Mouse (Mus musculus) forebrain, embryonic 10.5 days (tissue): ENCODE data around the gene Gm37240. TPM values are rescaled to one million over a fixed set of nuclear protein-coding genes. Genes with fewer than 3 reads are reported as not detected.

Source experiments
- DNase-seq: peaks from one replicate; pipeline ENCODE4 v3.0.0-alpha.2; 2017; ENCODE audit warnings: low spot score; ENCODE audit errors: extremely low spot score
- H3K27ac ChIP-seq: fragments of 300-500 bp; sonication (generic); 2 replicates; pipeline ENCODE4 v1.5.1; 2016; ENCODE audit warnings: mild to moderate bottlenecking
- H3K27me3 ChIP-seq: fragments of 300-500 bp; sonication (generic); 2 replicates; pipeline ENCODE4 v1.6.1; 2016; ENCODE audit warnings: mild to moderate bottlenecking; ENCODE audit not compliant: poor library complexity, severe bottlenecking
- H3K36me3 ChIP-seq: fragments of 300-500 bp; sonication (generic); replicated peaks from 2 replicates; pipeline ENCODE4 v1.6.1; 2016; ENCODE audit warnings: mild to moderate bottlenecking, moderate library complexity
- H3K4me1 ChIP-seq: fragments of 300-500 bp; sonication (generic); 2 replicates; pipeline ENCODE4 v1.6.1; 2016
- H3K4me3 ChIP-seq: fragments of 300-500 bp; sonication (generic); 2 replicates; pipeline ENCODE4 v1.5.1; 2016; ENCODE audit warnings: mild to moderate bottlenecking, moderate library complexity
- H3K9me3 ChIP-seq: fragments of 300-500 bp; sonication (generic); 2 replicates; pipeline ENCODE4 v1.6.1; 2016; ENCODE audit warnings: mild to moderate bottlenecking, moderate library complexity
- WGBS: fragments of 180-500 bp; shearing (Covaris S2); methylation state at CpG from one replicate; pipeline ENCODE4 v1.1.7; 2016; 5-methylcytosine and 5-hydroxymethylcytosine counted together
- polyA plus RNA-seq: library from polyadenylated mRNA; unstranded; fragments of >200 nt; fragmentation: Nextera tagmentation; extraction: Ambion mirVana; gene quantifications from 2 replicates; pipeline ENCODE4 v1.2.1, GENCODE M21; 2016

Gm37240 gene
- polyA plus RNA-seq, 1 experiment from 2014 or later, result 0.77 TPM

- Histone ChIP-seq H3K27me3 (no peaks in the 10 kb centered on the region), H3K36me3 (no peaks in the 10 kb centered on the region), H3K4me1 (0 out of 2 replicates have a peak, but pooled peaks cover 4% of the 10 kb centered on the region), H3K27ac (no peak overlapping the region), H3K9me3 (no peaks in the 10 kb centered on the region), H3K4me3 (no peak overlapping the region)
- WGBS, result 70% methylated on average over 9 of the region's 9 CpGs
- DNase-seq, result no peak
These were observed 871.7 kb downstream of the Gm37240 start for GRCm38 (mm10) chr3:85015667-85016066.

- no peak overlapping the region for H3K4me3 ChIP-seq
- H3K9me3 ChIP-seq, result no peaks in the 10 kb centered on the region
- no peaks in the 10 kb centered on the region for H3K36me3 ChIP-seq
- H3K4me1 ChIP-seq, result 0 out of 2 replicates have a peak, but pooled peaks cover 4% of the 10 kb centered on the region
- no peak overlapping the region for H3K27ac ChIP-seq
- DNase-seq, result no peak
- H3K27me3 ChIP-seq, result no peaks in the 10 kb centered on the region
- WGBS, result 85% methylated on average over 6 of the region's 6 CpGs
These were observed 874.4 kb downstream of the Gm37240 start for GRCm38 (mm10) chr3:85012889-85013288.

- H3K4me1 ChIP-seq, result peaks cover 10% of the 10 kb centered on the region; the same call in 1 of the 2 replicates
- H3K27me3 ChIP-seq, result no peaks in the 10 kb centered on the region
- H3K9me3 ChIP-seq, result no peaks in the 10 kb centered on the region
- H3K36me3 ChIP-seq, result no peaks in the 10 kb centered on the region
- DNase-seq, result no peak
- no peak overlapping the region for H3K27ac ChIP-seq
- H3K4me3 ChIP-seq, result no peak overlapping the region
- 88% methylated on average over 2 of the region's 2 CpGs for WGBS
These were observed 882.1 kb downstream of the Gm37240 start for GRCm38 (mm10) chr3:85005257-85005656.

- H3K9me3 ChIP-seq, result no peaks in the 10 kb centered on the region
- no peak for DNase-seq
- no peak overlapping the region for H3K4me3 ChIP-seq
- no peak overlapping the region for H3K27ac ChIP-seq
- WGBS, result 92% methylated on average over 4 of the region's 4 CpGs
- no peaks in the 10 kb centered on the region for H3K27me3 ChIP-seq
- H3K36me3 ChIP-seq, result no peaks in the 10 kb centered on the region
- H3K4me1 ChIP-seq, result no peaks in the 10 kb centered on the region
These were observed 898.4 kb downstream of the Gm37240 start for GRCm38 (mm10) chr3:84988880-84989279.

- peaks cover 1% of the 10 kb centered on the region for H3K36me3 ChIP-seq
- WGBS, result 93% methylated on average over 8 of the region's 8 CpGs
- DNase-seq, result no peak
- H3K9me3 ChIP-seq, result no peaks in the 10 kb centered on the region
- no peak overlapping the region for H3K4me3 ChIP-seq
- no peaks in the 10 kb centered on the region for H3K4me1 ChIP-seq
- H3K27ac ChIP-seq, result no peak overlapping the region
- no peaks in the 10 kb centered on the region for H3K27me3 ChIP-seq
These were observed 902.1 kb downstream of the Gm37240 start for GRCm38 (mm10) chr3:84985121-84985625.

GRCm38 (mm10) chr3:84982688-84983087 is 904.6 kb downstream of the Gm37240 start:
- Histone ChIP-seq H3K9me3 (no peaks in the 10 kb centered on the region), H3K36me3 (peaks cover 20% of the 10 kb centered on the region), H3K27ac (no peak overlapping the region), H3K4me1 (no peaks in the 10 kb centered on the region), H3K4me3 (no peak overlapping the region), H3K27me3 (no peaks in the 10 kb centered on the region)
- no peak for DNase-seq
- 82% methylated on average over 4 of the region's 4 CpGs for WGBS

GRCm38 (mm10) chr3:84980158-84980557 is 907.2 kb downstream of the Gm37240 start:
- peaks cover 43% of the 10 kb centered on the region for H3K36me3 ChIP-seq
- WGBS, result 96% methylated on average over 2 of the region's 2 CpGs
- H3K27me3 ChIP-seq, result no peaks in the 10 kb centered on the region
- no peak overlapping the region for H3K4me3 ChIP-seq
- H3K4me1 ChIP-seq, result no peaks in the 10 kb centered on the region
- no peak for DNase-seq
- H3K27ac ChIP-seq, result no peak overlapping the region
- no peaks in the 10 kb centered on the region for H3K9me3 ChIP-seq

GRCm38 (mm10) chr3:84978676-84979075 is 908.6 kb downstream of the Gm37240 start:
- no peak for DNase-seq
- H3K4me1 ChIP-seq, result no peaks in the 10 kb centered on the region
- H3K4me3 ChIP-seq, result no peak overlapping the region
- H3K9me3 ChIP-seq, result no peaks in the 10 kb centered on the region
- H3K36me3 ChIP-seq, result peaks cover 53% of the 10 kb centered on the region
- H3K27ac ChIP-seq, result no peak overlapping the region
- 95% methylated on average over 11 of the region's 11 CpGs for WGBS
- H3K27me3 ChIP-seq, result no peaks in the 10 kb centered on the region

- H3K9me3 ChIP-seq, result no peaks in the 10 kb centered on the region
- no peak overlapping the region for H3K4me3 ChIP-seq
- H3K36me3 ChIP-seq, result peaks cover 71% of the 10 kb centered on the region
- WGBS, result 92% methylated on average over 9 of the region's 9 CpGs
- no peaks in the 10 kb centered on the region for H3K27me3 ChIP-seq
- no peaks in the 10 kb centered on the region for H3K4me1 ChIP-seq
- H3K27ac ChIP-seq, result no peak overlapping the region
- no peak for DNase-seq
These were observed 913.1 kb downstream of the Gm37240 start for GRCm38 (mm10) chr3:84974193-84974592.

GRCm38 (mm10) chr3:84972881-84973280 is 914.4 kb downstream of the Gm37240 start:
- no peak overlapping the region for H3K4me3 ChIP-seq
- no peak overlapping the region for H3K27ac ChIP-seq
- DNase-seq, result no peak
- no peaks in the 10 kb centered on the region for H3K27me3 ChIP-seq
- WGBS, result 96% methylated on average over 2 of the region's 2 CpGs
- peaks cover 67% of the 10 kb centered on the region for H3K36me3 ChIP-seq
- no peaks in the 10 kb centered on the region for H3K9me3 ChIP-seq
- no peaks in the 10 kb centered on the region for H3K4me1 ChIP-seq

- H3K27ac ChIP-seq, result no peak overlapping the region
- 86% methylated on average over 5 of the region's 5 CpGs for WGBS
- peaks cover 62% of the 10 kb centered on the region for H3K36me3 ChIP-seq
- no peak for DNase-seq
- H3K9me3 ChIP-seq, result no peaks in the 10 kb centered on the region
- no peaks in the 10 kb centered on the region for H3K27me3 ChIP-seq
- no peaks in the 10 kb centered on the region for H3K4me1 ChIP-seq
- no peak overlapping the region for H3K4me3 ChIP-seq
These were observed 915.8 kb downstream of the Gm37240 start for GRCm38 (mm10) chr3:84971561-84971960.

- DNase-seq, result no peak
- Histone ChIP-seq H3K9me3 (no peaks in the 10 kb centered on the region), H3K27me3 (no peaks in the 10 kb centered on the region), H3K36me3 (peaks cover 35% of the 10 kb centered on the region), H3K27ac (no peak overlapping the region), H3K4me3 (no peak overlapping the region), H3K4me1 (no peaks in the 10 kb centered on the region)
- WGBS, result 96% methylated on average over 4 of the region's 4 CpGs
These were observed 920.0 kb downstream of the Gm37240 start for GRCm38 (mm10) chr3:84967364-84967763.

GRCm38 (mm10) chr3:84965156-84965555 is 922.2 kb downstream of the Gm37240 start:
- no peak overlapping the region for H3K27ac ChIP-seq
- H3K4me3 ChIP-seq, result no peak overlapping the region
- H3K4me1 ChIP-seq, result no peaks in the 10 kb centered on the region
- no peak for DNase-seq
- H3K27me3 ChIP-seq, result no peaks in the 10 kb centered on the region
- H3K9me3 ChIP-seq, result no peaks in the 10 kb centered on the region
- WGBS, result 94% methylated on average over 5 of the region's 5 CpGs
- peaks cover 32% of the 10 kb centered on the region for H3K36me3 ChIP-seq

GRCm38 (mm10) chr3:84955857-84956256 is 931.5 kb downstream of the Gm37240 start:
- DNase-seq, result no peak
- Histone ChIP-seq H3K9me3 (no peaks in the 10 kb centered on the region), H3K4me3 (no peak overlapping the region), H3K27me3 (no peaks in the 10 kb centered on the region), H3K36me3 (peaks cover 12% of the 10 kb centered on the region), H3K27ac (no peak overlapping the region), H3K4me1 (peaks cover 34% of the 10 kb centered on the region)
- 77% methylated on average over 4 of the region's 4 CpGs for WGBS
